ENCODE assay signal across 27 mouse cellular contexts in genomic region chr11:83881438-83881837, GRCm38 (mm10). TPM values are rescaled to one million over a fixed set of nuclear protein-coding genes. Genes with fewer than 3 reads are reported as not detected.
DNase-seq lines count a peak whose midpoint lies in the region; ATAC-seq and TF ChIP-seq lines count a peak whose summit lies in the region.
"Had no signal": no experiment of that assay in that cellular context is flagged by ENCODE, and none has a peak within 500 bp of the region (broad histone marks: within the 10 kb centered on the region; RNA-seq: fewer than 3 reads in every experiment).

No protein-coding gene starts in this region.

- H3K9me3 ChIP-seq in lung, postnatal 0 days (ENCODE audit: low read length) = no peaks in the 10 kb centered on the region
- no peaks in the 10 kb centered on the region for H3K9me3 ChIP-seq in liver, embryonic 12.5 days (replicated peaks)
- H3K9me3 ChIP-seq in stomach, embryonic 14.5 days (ENCODE audit: control insufficient read depth, low read depth, low read length) = no peaks in the 10 kb centered on the region
- H3K9me3 ChIP-seq: hindbrain, embryonic 10.5 days; limb, embryonic 10.5 days; limb, embryonic 15.5 days; megakaryocyte, embryonic 14.5 days; midbrain, embryonic 12.5 days; neural tube, embryonic 13.5 days had no signal

- TF ChIP-seq EP300 in lung, postnatal 0 days (IDR thresholded peaks at IDR 0.05) = no peak

- H3K27me3 ChIP-seq in lung, postnatal 0 days (replicated peaks; ENCODE audit: insufficient read depth, low read length) = no peaks in the 10 kb centered on the region
- no peaks in the 10 kb centered on the region for H3K27me3 ChIP-seq in liver, embryonic 12.5 days (replicated peaks)
- H3K27me3 ChIP-seq in stomach, embryonic 14.5 days (ENCODE audit: control insufficient read depth, insufficient read depth, low read length) = no peaks in the 10 kb centered on the region
- H3K27me3 ChIP-seq: limb, embryonic 15.5 days; midbrain, embryonic 12.5 days; neural tube, embryonic 13.5 days had no signal

- no peak overlapping the region for H3K4me2 ChIP-seq in lung, postnatal 0 days (replicated peaks; ENCODE audit: low read depth, low read length)
- H3K4me2 ChIP-seq in liver, embryonic 12.5 days = no peak overlapping the region
- H3K4me2 ChIP-seq in stomach, embryonic 14.5 days (replicated peaks; ENCODE audit: low read depth, low read length) = no peak overlapping the region
- H3K4me2 ChIP-seq: limb, embryonic 15.5 days; midbrain, embryonic 12.5 days; neural tube, embryonic 13.5 days had no signal

- H3K9ac ChIP-seq in lung, postnatal 0 days (replicated peaks; ENCODE audit: low read depth) = no peak overlapping the region
- no peak overlapping the region for H3K9ac ChIP-seq in liver, embryonic 12.5 days
- H3K9ac ChIP-seq in stomach, embryonic 14.5 days (replicated peaks; ENCODE audit: low read depth, low read length) = no peak overlapping the region
- H3K9ac ChIP-seq: limb, embryonic 15.5 days; midbrain, embryonic 12.5 days; neural tube, embryonic 13.5 days had no signal

- 55% methylated on average over 5 of the region's 5 CpGs for WGBS in lung, postnatal 0 days
- WGBS in liver, embryonic 12.5 days (ENCODE audit: insufficient replicate concordance) = 52% methylated on average over 5 of the region's 5 CpGs
- 59% methylated on average over 5 of the region's 5 CpGs for WGBS in stomach, embryonic 14.5 days

- H3K27ac ChIP-seq in lung, postnatal 0 days (ENCODE audit: low read length) = peak overlapping the region; percentile 72; the same call in 1 of the 2 replicates
- no peak overlapping the region for H3K27ac ChIP-seq in liver, embryonic 12.5 days
- peak overlapping the region; percentile 21; the same call in 1 of the 2 replicates for H3K27ac ChIP-seq in stomach, embryonic 14.5 days (ENCODE audit: low read length)
- H3K27ac ChIP-seq: hindbrain, embryonic 10.5 days; kidney, postnatal 0 days; limb, embryonic 10.5 days; limb, embryonic 15.5 days; midbrain, embryonic 12.5 days; neural tube, embryonic 13.5 days had no signal

- peaks cover 14% of the 10 kb centered on the region; the same call in 1 of the 2 replicates for H3K4me1 ChIP-seq in lung, postnatal 0 days (ENCODE audit: insufficient read depth, low read depth, low read length)
- H3K4me1 ChIP-seq in liver, embryonic 12.5 days = peaks cover 11% of the 10 kb centered on the region; the same call in 1 of the 2 replicates
- H3K4me1 ChIP-seq in stomach, embryonic 14.5 days (ENCODE audit: control insufficient read depth, insufficient read depth, low read length) = peaks cover 13% of the 10 kb centered on the region; the same call in 1 of the 2 replicates
- H3K4me1 ChIP-seq: limb, embryonic 15.5 days; midbrain, embryonic 12.5 days; neural tube, embryonic 13.5 days had no signal

- no peak for DNase-seq in lung, postnatal 0 days (ENCODE audit: low spot score)
- DNase-seq in lung, postnatal 4 days = no peak
- no peak for DNase-seq in kidney, postnatal 4 days
- DNase-seq in cerebellum, adult 11-12 months = no peak
- no peak for DNase-seq in cerebellum, adult 8-10 months
- DNase-seq: adrenal gland, postnatal 25 days; cerebellum, adult 18-20 months; cerebellum, postnatal 14 days; gastrocnemius, postnatal 14 days; heart, postnatal 14 days; kidney, adult 8-10 months; thymus, postnatal 4 days had no signal

- ATAC-seq in lung, postnatal 0 days = no peak
- ATAC-seq in liver, embryonic 12.5 days = peak; percentile 47; the same call in 1 of the 2 replicates
- ATAC-seq in stomach, embryonic 14.5 days (ENCODE audit: insufficient number of reproducible peaks, insufficient read depth, low FRiP score, low read depth) = no peak; the same call in 1 of the 2 replicates
- ATAC-seq: forebrain, embryonic 16.5 days; hindbrain, embryonic 16.5 days had no signal

- H3K36me3 ChIP-seq in lung, postnatal 0 days (ENCODE audit: insufficient read depth, low read length) = no peaks in the 10 kb centered on the region
- H3K36me3 ChIP-seq in liver, embryonic 12.5 days = no peaks in the 10 kb centered on the region
- H3K36me3 ChIP-seq in stomach, embryonic 14.5 days (ENCODE audit: control insufficient read depth, insufficient read depth, low read length) = no peaks in the 10 kb centered on the region
- H3K36me3 ChIP-seq: hindbrain, embryonic 10.5 days; limb, embryonic 10.5 days; limb, embryonic 15.5 days; midbrain, embryonic 12.5 days; neural tube, embryonic 13.5 days had no signal

- no peak overlapping the region for H3K4me3 ChIP-seq in lung, postnatal 0 days (ENCODE audit: low read depth, low read length)
- H3K4me3 ChIP-seq in liver, embryonic 12.5 days = no peak overlapping the region
- H3K4me3 ChIP-seq in stomach, embryonic 14.5 days (ENCODE audit: low read depth, low read length) = no peak overlapping the region
- H3K4me3 ChIP-seq: erythroblast, embryonic 14.5 days; hindbrain, embryonic 10.5 days; limb, embryonic 10.5 days; limb, embryonic 15.5 days; megakaryocyte, embryonic 14.5 days; midbrain, embryonic 12.5 days; neural tube, embryonic 13.5 days had no signal

- no peak for TF ChIP-seq CTCF in lung, postnatal 0 days (IDR thresholded peaks at IDR 0.05)

RNA-seq across cellular contexts. Expression of gene Hnf1b, which starts 31.6 kb away (rescaled TPM):
- 9.0 and 11.4 TPM in 2 replicates for polyA plus RNA-seq in lung, postnatal 0 days (2015; fragmentation: Nextera tagmentation; extraction: Ambion mirVana)
- polyA plus RNA-seq in liver, embryonic 12.5 days (2016; fragmentation: Nextera tagmentation; extraction: Ambion mirVana) = 2.2 and 2.5 TPM in 2 replicates
- 6.4 and 8.2 TPM in 2 replicates for polyA plus RNA-seq in stomach, embryonic 14.5 days (2014; fragmentation: Nextera tagmentation; extraction: Ambion mirVana)
- polyA plus RNA-seq: embryonic facial prominence, embryonic 14.5 days; erythroblast, embryonic 14.5 days; forebrain, embryonic 11.5 days; hindbrain, embryonic 10.5 days; limb, embryonic 10.5 days; midbrain, embryonic 12.5 days; thymus, postnatal 0 days had no signal
